Mouse (Mus musculus) ES-CJ7 (cell line): ENCODE measurements at regions not wholly inside any gene's neighbourhood (a gene's known extent, or its start where the extent isn't known, plus 50 kb on each side); places are given as distances from the start of the nearest gene placed in this dataset.

Experiments used
- DNase-seq: peaks from one replicate; pipeline ENCODE4 v3.0.0; 2011; ENCODE audit warnings: low read depth, low spot score

- DNase-seq: no peak
Measured at GRCm38 (mm10) chr14:16901534-16902147, 82.7 kb upstream of the Rarb start.

GRCm38 (mm10) chr14:16897747-16898544, 79.0 kb upstream of the Rarb start:
- DNase-seq: no peak

- DNase-seq: no peak
Measured at GRCm38 (mm10) chr14:16896974-16897373, 78.0 kb upstream of the Rarb start.

GRCm38 (mm10) chr14:16881249-16881648, 62.3 kb upstream of the Rarb start:
- no peak for DNase-seq

- no peak for DNase-seq
Measured at GRCm38 (mm10) chr14:16869221-16869620, 50.3 kb upstream of the Rarb start.
